Mouse (Mus musculus) neural tube, embryonic 13.5 days (tissue): Measurements from ENCODE around the gene Trip12. TPM values are rescaled to one million over a fixed set of nuclear protein-coding genes. Genes with fewer than 3 reads are reported as not detected.

Experiments
- ATAC-seq: fragments of 200-750 bp; cut with Nextera tagmentation; 2 replicates; pipeline ENCODE4 v1.8.0; 2017; ENCODE audit warnings: low read depth, mild to moderate bottlenecking, moderate TSS enrichment, moderate library complexity
- H3K27ac ChIP-seq: fragments of 300-500 bp; sonication (generic); replicated peaks from 2 replicates; pipeline ENCODE4 v1.5.1; 2015; ENCODE audit warnings: moderate library complexity, mild to moderate bottlenecking, inconsistent platforms
- H3K27me3 ChIP-seq: fragments of 300-500 bp; sonication (generic); 2 replicates; pipeline ENCODE4 v1.6.1; 2015; ENCODE audit warnings: mild to moderate bottlenecking, inconsistent platforms
- H3K36me3 ChIP-seq: fragments of 300-500 bp; sonication (generic); 2 replicates; pipeline ENCODE4 v1.6.1; 2015; ENCODE audit warnings: mild to moderate bottlenecking, inconsistent platforms
- H3K4me1 ChIP-seq: fragments of 300-500 bp; sonication (generic); replicated peaks from 2 replicates; pipeline ENCODE4 v1.6.1; 2015; ENCODE audit warnings: inconsistent platforms
- H3K4me2 ChIP-seq: fragments of 300-500 bp; sonication (generic); 2 replicates; pipeline ENCODE4 v1.6.1; 2015; ENCODE audit warnings: inconsistent platforms, mild to moderate bottlenecking, moderate library complexity
- H3K4me3 ChIP-seq: fragments of 300-500 bp; sonication (generic); 2 replicates; pipeline ENCODE4 v1.5.1; 2015; ENCODE audit warnings: mild to moderate bottlenecking, inconsistent platforms
- H3K9ac ChIP-seq: fragments of 300-500 bp; sonication (generic); 2 replicates; pipeline ENCODE4 v1.6.1; 2015; ENCODE audit warnings: moderate library complexity, mild to moderate bottlenecking, inconsistent platforms
- H3K9me3 ChIP-seq: fragments of 300-500 bp; sonication (generic); 2 replicates; pipeline ENCODE4 v1.6.1; 2016; ENCODE audit warnings: inconsistent platforms
- WGBS: fragments of 180-500 bp; shearing (Covaris S2); methylation state at CpG from one replicate; pipeline ENCODE4 v1.1.7; 2015; 5-methylcytosine and 5-hydroxymethylcytosine counted together
- polyA plus RNA-seq: library from polyadenylated mRNA; unstranded; fragments of >200 nt; fragmentation: Nextera tagmentation; extraction: Ambion mirVana; gene quantifications from 2 replicates; pipeline ENCODE4 v1.2.1, GENCODE M21; 2015

Trip12 gene
- polyA plus RNA-seq, 1 experiment from 2014 or later = 56.2 TPM

DNA sequence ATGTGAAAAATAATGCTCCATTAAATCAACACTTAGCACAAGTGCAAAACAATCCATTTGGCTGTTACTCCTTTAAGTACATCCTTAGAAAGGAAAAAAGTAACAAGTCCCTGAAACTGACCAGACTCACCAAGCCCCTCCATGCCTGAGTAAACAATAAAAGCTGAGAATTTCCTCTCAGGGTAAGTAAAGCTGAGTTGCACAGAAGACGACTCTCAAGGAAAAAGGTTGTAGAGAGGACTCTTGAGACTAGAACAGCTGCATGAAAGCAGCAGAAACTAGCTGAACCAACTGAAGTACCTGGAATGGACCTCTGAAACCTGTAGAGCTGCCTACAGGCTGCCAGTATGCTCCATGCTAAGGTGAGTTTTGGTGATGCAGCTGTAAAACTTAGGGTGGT is 103.2 kb downstream of the Trip12 start:
- Histone ChIP-seq H3K4me3 (no peak overlapping the region), H3K27ac (no peak overlapping the region), H3K9me3 (no peaks in the 10 kb centered on the region), H3K27me3 (no peaks in the 10 kb centered on the region), H3K4me1 (no peaks in the 10 kb centered on the region), H3K4me2 (no peak overlapping the region), H3K9ac (no peak overlapping the region), H3K36me3 (peaks cover 68% of the 10 kb centered on the region)
- ATAC-seq = no peak
- 63% methylated on average over 1 of the region's 1 CpGs for WGBS

DNA sequence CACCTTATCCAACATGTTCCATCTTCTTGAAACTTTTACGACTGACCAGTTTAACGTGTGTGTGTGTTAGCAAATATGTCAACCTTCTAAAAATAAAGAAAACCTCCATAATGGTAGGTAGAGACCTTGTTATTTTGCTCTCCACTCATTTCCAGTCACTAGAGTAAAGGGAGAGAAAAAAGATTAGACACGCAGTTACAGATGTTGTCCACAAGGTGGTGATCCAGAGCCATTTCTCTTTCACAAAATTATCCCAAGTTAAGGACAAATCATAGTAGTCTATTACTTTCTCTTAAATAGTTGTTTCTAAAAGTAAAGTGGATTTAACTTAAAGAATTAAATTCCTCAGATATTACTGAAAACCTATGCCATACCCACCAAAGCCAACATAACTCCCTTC is 106.5 kb downstream of the Trip12 start:
- Histone ChIP-seq H3K27me3 (no peaks in the 10 kb centered on the region), H3K9ac (no peak overlapping the region), H3K4me1 (no peaks in the 10 kb centered on the region), H3K9me3 (no peaks in the 10 kb centered on the region), H3K36me3 (peaks cover 63% of the 10 kb centered on the region), H3K27ac (no peak overlapping the region), H3K4me3 (no peak overlapping the region), H3K4me2 (no peak overlapping the region)
- no peak for ATAC-seq
- WGBS = 67% methylated on average over 3 of the region's 3 CpGs

DNA sequence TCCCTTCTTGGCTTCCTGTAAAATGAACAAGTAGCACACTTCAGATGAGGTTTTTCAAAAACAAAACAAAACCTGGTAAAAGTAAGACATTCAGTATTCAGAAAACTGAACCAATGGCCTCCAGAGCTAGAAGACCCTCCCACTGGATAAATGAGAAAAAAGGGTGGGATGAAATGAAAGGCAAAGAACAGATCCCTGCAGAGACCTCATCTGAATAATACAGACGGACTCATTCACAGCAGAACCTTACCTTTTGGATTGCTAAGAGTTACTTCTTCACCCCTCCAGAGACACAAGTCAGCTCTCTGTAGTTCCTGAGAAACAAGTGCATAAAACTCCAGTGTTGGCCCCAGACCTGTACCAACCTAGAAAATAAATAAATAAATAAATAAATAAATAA is 108.6 kb downstream of the Trip12 start:
- H3K27ac ChIP-seq = no peak overlapping the region
- H3K4me3 ChIP-seq = no peak overlapping the region
- H3K36me3 ChIP-seq = peaks cover 61% of the 10 kb centered on the region
- no peaks in the 10 kb centered on the region for H3K4me1 ChIP-seq
- no peak overlapping the region for H3K9ac ChIP-seq
- H3K27me3 ChIP-seq = no peaks in the 10 kb centered on the region
- 86% methylated on average over 1 of the region's 1 CpGs for WGBS
- no peak for ATAC-seq
- H3K9me3 ChIP-seq = no peaks in the 10 kb centered on the region
- no peak overlapping the region for H3K4me2 ChIP-seq

DNA sequence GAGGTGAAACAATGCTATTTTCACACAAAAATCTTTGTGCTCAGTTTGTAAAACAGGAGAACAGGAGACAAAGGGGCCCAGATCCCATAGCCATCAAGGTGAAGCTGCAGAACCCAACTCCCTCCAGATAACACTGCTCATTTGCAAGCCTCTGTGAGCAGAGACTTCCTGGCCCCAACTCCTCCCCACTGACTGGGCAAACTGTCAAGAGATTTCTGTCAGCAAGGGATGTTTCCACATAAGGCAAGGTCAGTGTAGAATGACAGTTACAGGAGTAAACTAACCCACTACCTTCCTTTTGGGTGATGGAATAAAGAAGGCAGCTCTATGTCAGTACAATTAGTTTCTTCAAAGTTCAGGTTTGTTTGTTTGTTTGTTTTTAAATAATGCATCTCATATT is 117.5 kb downstream of the Trip12 start:
- H3K4me2 ChIP-seq = no peak overlapping the region
- no peaks in the 10 kb centered on the region for H3K9me3 ChIP-seq
- no peaks in the 10 kb centered on the region for H3K4me1 ChIP-seq
- no peak overlapping the region for H3K9ac ChIP-seq
- no peaks in the 10 kb centered on the region for H3K27me3 ChIP-seq
- H3K4me3 ChIP-seq = no peak overlapping the region
- peaks cover 58% of the 10 kb centered on the region for H3K36me3 ChIP-seq
- no peak for ATAC-seq
- no peak overlapping the region for H3K27ac ChIP-seq

DNA sequence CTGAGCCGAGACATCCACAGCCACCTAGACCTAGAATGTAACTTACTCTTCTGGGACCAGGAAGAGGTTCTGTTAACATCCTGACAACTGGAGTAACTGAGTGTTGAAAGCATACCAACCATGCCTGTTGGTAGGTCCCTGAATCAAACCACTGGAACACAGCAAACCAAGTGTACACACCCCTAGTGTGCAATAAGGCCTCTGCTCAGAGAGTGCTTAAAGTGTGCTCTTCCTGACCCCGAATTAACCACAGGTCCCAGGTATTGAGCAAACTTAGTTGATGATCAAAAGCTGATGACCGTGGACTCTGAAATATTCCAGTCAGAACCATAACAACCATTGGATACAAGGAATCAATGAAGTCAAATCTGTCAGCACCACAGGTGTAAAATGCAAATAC is 117.9 kb downstream of the Trip12 start:
- no peak for ATAC-seq
- Histone ChIP-seq H3K4me3 (no peak overlapping the region), H3K9ac (no peak overlapping the region), H3K4me2 (no peak overlapping the region), H3K27ac (no peak overlapping the region), H3K36me3 (peaks cover 54% of the 10 kb centered on the region), H3K9me3 (no peaks in the 10 kb centered on the region), H3K27me3 (no peaks in the 10 kb centered on the region), H3K4me1 (no peaks in the 10 kb centered on the region)
- 97% methylated on average over 3 of the region's 3 CpGs for WGBS

DNA sequence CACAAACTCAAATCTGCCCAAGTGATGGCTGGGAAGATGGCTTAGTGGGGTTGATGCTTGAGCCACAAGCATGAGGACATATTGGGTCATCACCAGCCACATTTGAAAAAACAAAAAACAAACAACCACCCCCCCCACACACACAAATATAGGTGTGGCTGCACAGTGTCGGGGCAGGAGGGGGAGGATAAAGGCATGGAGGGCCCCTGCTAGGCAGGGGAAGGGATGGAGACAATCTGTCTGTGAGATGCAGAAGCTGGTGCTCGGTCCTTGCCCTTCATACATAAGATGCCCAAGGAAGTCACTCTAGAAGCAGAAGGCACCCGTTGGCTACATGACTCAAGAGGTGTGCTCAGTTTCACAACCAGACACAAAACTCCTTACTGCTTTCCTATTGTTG is 118.4 kb downstream of the Trip12 start:
- Histone ChIP-seq H3K9ac (no peak overlapping the region), H3K4me1 (no peaks in the 10 kb centered on the region), H3K4me3 (no peak overlapping the region), H3K27me3 (no peaks in the 10 kb centered on the region), H3K4me2 (no peak overlapping the region), H3K9me3 (no peaks in the 10 kb centered on the region), H3K27ac (no peak overlapping the region), H3K36me3 (peaks cover 50% of the 10 kb centered on the region)
- ATAC-seq = peak; percentile 21; the same call in 1 of the 2 replicates
- WGBS = 95% methylated on average over 3 of the region's 3 CpGs

DNA sequence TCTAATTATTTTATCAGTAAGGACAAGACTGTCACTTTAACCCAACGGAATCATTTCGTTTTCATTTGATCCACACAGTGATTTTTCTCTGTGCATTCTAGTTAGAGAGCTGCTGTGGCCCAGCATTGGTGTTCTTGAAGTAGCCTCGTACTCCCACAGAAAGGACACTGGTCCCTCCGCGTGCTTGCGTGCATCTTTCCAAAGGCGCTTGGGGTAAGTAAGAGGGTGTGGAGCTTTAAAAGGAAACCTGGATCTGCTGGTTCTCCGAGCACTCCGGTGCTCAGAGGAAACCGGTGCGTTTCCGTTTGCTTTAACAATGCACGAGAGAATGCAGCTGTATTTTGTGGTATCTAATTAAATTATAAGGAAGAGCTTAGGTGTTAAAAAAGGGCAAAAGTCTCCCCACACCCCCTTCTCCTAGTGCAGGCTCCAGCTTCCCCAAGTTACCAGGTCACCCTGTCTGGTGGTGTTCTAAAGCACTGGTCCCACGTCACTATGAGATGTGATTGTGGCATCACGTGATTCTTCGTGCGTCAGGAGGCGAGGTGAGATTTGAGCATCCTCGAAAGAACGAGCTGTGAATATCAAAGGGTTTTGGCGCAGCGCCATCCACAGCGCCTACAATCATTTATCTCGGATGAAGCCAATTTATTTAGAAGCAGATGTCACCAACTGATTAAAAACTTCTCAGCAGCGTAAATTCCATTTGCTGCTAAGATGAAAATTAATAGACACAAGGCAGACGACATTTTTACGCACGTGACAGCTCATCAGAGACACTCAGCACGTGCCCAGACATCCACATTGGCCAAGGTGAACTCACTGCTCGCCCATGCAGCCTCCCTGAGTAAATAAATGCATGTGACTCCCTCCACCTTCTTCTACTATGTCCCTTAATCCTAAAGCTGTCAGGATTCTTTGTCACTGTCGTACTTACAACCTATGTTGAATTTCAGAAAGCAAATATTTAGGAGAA is 130.2 kb downstream of the Trip12 start:
- Histone ChIP-seq H3K4me1 (peaks cover 9% of the 10 kb centered on the region; the same call in 1 of the 2 replicates), H3K4me2 (peak overlapping the region; percentile 55), H3K4me3 (peak overlapping the region; percentile 32), H3K9ac (peak overlapping the region; percentile 67), H3K27ac (peak overlapping the region; percentile 88), H3K36me3 (no peaks in the 10 kb centered on the region), H3K27me3 (no peaks in the 10 kb centered on the region), H3K9me3 (no peaks in the 10 kb centered on the region)
- peak; percentile 91 for ATAC-seq
- 15% methylated on average over 31 of the region's 31 CpGs for WGBS

DNA sequence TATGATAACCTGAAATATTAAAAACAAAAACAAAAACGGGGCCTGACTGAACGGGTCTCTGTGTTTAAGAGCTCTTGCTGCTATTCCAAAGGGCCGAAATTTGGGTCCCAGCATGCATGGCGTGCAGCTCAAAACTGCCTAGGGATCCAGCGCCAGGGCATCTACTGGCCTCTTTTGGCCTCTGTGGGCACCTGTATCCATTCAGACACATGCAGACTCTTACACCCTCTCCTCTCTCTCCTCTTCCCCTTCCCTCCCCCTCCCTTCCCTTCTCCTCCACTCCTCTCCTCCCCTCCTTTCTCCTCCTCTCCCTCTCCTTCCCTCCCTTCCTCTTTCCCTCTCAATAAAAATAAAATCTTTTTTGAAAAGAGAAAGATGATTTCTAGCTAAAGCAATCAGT is 130.9 kb downstream of the Trip12 start:
- WGBS = 27% methylated on average over 5 of the region's 5 CpGs
- peak; percentile 76 for ATAC-seq
- Histone ChIP-seq H3K9me3 (no peaks in the 10 kb centered on the region), H3K36me3 (no peaks in the 10 kb centered on the region), H3K27ac (peak overlapping the region; percentile 50), H3K27me3 (no peaks in the 10 kb centered on the region), H3K4me2 (peak overlapping the region; percentile 55), H3K9ac (peak overlapping the region; percentile 67), H3K4me3 (peak overlapping the region; percentile 32), H3K4me1 (peaks cover 9% of the 10 kb centered on the region; the same call in 1 of the 2 replicates)

DNA sequence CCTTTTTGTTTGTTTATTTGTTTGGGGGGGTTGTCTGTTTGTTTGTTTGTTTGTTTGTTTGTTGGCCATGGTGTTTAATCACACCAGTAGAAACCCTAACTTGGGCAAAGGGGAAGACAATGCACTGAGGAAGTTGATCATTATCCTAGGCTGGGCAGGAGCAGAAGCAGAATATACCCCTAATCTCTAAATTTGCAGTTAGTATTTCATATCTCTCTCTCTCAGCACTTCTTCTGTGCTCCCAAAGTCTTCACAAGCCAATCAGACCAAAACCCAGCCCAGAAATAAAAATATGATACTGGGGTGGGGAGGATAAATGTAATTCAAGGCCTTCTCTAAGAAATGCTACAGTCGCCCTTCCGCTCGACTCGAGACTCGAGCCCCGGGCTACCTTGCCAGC is 140.1 kb downstream of the Trip12 start:
- H3K4me2 ChIP-seq = no peak overlapping the region
- H3K9me3 ChIP-seq = no peaks in the 10 kb centered on the region
- H3K4me3 ChIP-seq = no peak overlapping the region
- H3K27ac ChIP-seq = no peak overlapping the region
- H3K27me3 ChIP-seq = no peaks in the 10 kb centered on the region
- no peaks in the 10 kb centered on the region for H3K36me3 ChIP-seq
- H3K9ac ChIP-seq = no peak overlapping the region
- peaks cover 14% of the 10 kb centered on the region for H3K4me1 ChIP-seq
- WGBS = 96% methylated on average over 6 of the region's 6 CpGs
- ATAC-seq = no peak

DNA sequence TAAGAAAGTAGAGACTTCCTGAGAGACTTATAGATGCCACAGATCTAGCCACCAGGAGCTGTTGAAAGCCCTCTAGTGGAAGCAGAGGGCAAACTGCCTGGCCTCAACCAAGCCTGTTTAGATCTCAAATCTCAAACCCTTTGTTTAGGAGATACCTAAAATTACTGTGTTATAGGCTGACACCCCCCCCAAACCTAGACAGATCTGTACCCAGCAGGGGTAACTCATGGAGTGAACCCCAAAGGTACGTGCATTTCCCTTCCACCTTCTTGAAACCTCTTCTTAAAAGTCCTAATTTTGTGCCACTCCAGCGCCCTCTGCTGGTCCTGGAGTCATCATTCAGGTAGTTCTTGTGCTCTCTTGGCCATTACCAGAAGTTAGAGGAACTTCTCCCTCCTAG is 143.2 kb downstream of the Trip12 start:
- H3K4me3 ChIP-seq = no peak overlapping the region
- H3K9ac ChIP-seq = no peak overlapping the region
- H3K4me2 ChIP-seq = 0 out of 2 replicates have a peak overlapping the region, but pooled peaks have one; percentile 78
- H3K36me3 ChIP-seq = no peaks in the 10 kb centered on the region
- no peaks in the 10 kb centered on the region for H3K9me3 ChIP-seq
- H3K4me1 ChIP-seq = peaks cover 28% of the 10 kb centered on the region
- no peaks in the 10 kb centered on the region for H3K27me3 ChIP-seq
- ATAC-seq = 0 out of 2 replicates have a peak, but pooled peaks have one; percentile 2
- H3K27ac ChIP-seq = no peak overlapping the region
- WGBS = 1% methylated on average over 2 of the region's 2 CpGs

DNA sequence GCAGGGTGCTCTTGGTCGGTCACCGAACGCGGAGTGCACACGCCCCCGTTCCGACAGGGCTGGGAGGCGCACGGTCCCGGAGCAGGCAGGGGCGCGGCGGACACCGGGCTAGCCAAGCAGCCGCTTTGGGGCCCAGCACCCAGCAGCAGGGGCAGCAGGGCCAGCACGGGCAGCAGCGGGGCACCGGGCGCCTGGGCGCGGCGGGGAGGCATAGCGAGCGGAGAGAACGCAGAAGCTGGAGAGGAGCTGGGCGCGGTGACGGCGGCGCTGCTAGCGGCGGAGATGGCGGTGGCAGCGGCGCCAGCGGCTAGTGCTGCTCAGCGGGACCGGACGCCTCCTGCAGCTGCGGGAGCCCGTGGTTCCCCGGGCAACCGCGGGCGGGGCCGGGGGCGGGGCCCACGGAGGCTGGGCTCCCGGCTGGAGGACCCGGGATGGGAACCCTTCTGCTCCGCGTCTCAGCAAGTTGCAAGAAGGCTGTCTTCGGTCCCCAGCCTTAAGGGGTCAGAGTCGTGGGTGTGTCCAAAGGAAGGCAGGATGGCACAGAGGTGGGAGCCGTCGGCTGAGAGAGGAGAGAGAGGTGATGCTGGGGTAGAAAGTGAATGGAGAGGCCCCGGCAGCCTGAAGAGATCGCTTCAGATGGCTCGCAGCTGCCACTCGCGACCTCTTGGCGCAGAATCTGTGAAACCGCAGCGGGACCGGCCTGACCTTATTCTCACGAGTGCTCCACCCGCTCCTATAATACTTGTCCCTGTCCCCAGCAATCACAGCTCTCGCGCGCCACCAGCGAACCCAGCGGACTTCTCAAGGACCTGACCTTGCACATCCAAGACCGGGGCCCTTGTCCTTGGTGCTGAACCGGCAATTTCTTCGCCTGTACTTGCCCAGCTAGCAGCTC is 144.6 kb downstream of the Trip12 start, which contains the start of gene Dner:
TSS of gene Dner (minus strand) at position 705 of the 895 bp plus-strand sequence.
- Histone ChIP-seq H3K4me1 (peaks cover 40% of the 10 kb centered on the region), H3K9ac (peak within 1 kb of the TSS; percentile 97), H3K27me3 (no peaks in the 10 kb centered on the region), H3K9me3 (no peaks in the 10 kb centered on the region), H3K4me2 (peak within 1 kb of the TSS; percentile 78), H3K4me3 (peak within 1 kb of the TSS; percentile 96), H3K36me3 (no peaks in the 10 kb centered on the region), H3K27ac (peak within 1 kb of the TSS; percentile 98)
- ATAC-seq = peak; percentile 91
- under 1% methylated on average over 70 of the region's 75 CpGs for WGBS
